Mouse (Mus musculus) liver, adult 2 months (tissue): ENCODE measurements around the gene Utrn. TPM values are rescaled to one million over a fixed set of nuclear protein-coding genes. Genes with fewer than 3 reads are reported as not detected.

ENCODE experiments used
- DNase-seq: peaks from one replicate; pipeline ENCODE4 v3.0.0-alpha.2; 2011; ENCODE audit warnings: low read depth, low spot score; ENCODE audit errors: extremely low read depth
- H3K27ac ChIP-seq: fragments of 200-500 bp; replicated peaks from 2 replicates; pipeline ENCODE4 v1.5.1; 2012; ENCODE audit warnings: low read depth, mild to moderate bottlenecking, control low read depth, inconsistent platforms, low read length; ENCODE audit not compliant: insufficient read depth
- H3K27me3 ChIP-seq: fragments of 200-500 bp; 2 replicates; pipeline ENCODE4 v1.6.1; 2012; ENCODE audit warnings: mild to moderate bottlenecking, moderate library complexity, low read length, inconsistent platforms; ENCODE audit not compliant: control insufficient read depth, insufficient read depth
- H3K36me3 ChIP-seq: fragments of 200-500 bp; 2 replicates; pipeline ENCODE4 v1.6.1; 2012; ENCODE audit warnings: low read length, inconsistent platforms; ENCODE audit not compliant: control insufficient read depth, insufficient read depth
- H3K4me1 ChIP-seq: fragments of 200-500 bp; 2 replicates; pipeline ENCODE4 v1.6.1; 2011; ENCODE audit warnings: low read length; ENCODE audit not compliant: control insufficient read depth, insufficient read depth
- H3K4me3 ChIP-seq: fragments of 200-500 bp; 2 replicates; pipeline ENCODE4 v1.5.1; 2011; ENCODE audit warnings: low read depth, mild to moderate bottlenecking, control low read depth, low read length, moderate library complexity; ENCODE audit not compliant: insufficient read depth
- H3K79me2 ChIP-seq: fragments of 200-500 bp; 2 replicates; pipeline ENCODE4 v1.6.1; 2012; ENCODE audit warnings: inconsistent platforms, mild to moderate bottlenecking, low read length, moderate library complexity; ENCODE audit not compliant: control insufficient read depth, insufficient read depth
- H3K9ac ChIP-seq: fragments of 200-500 bp; 2 replicates; pipeline ENCODE4 v1.6.1; 2012; ENCODE audit warnings: low read depth, mild to moderate bottlenecking, control low read depth, inconsistent platforms, low read length
- CTCF ChIP-seq: fragments of 200-500 bp; IDR thresholded peaks from 2 replicates; pipeline ENCODE4 v1.5.1; 2011; ENCODE audit warnings: low read depth, low read length, control low read depth
- POLR2A ChIP-seq: fragments of 200-500 bp; IDR thresholded peaks from 2 replicates; pipeline ENCODE4 v1.6.1; 2011; ENCODE audit warnings: low read length, control low read depth; ENCODE audit not compliant: insufficient read depth; ENCODE audit errors: extremely low read depth
- WGBS: fragments of 180-500 bp; shearing (Covaris S2); methylation state at CpG from one replicate; pipeline ENCODE4 v1.1.7; 2018; 5-methylcytosine and 5-hydroxymethylcytosine counted together
- polyA plus RNA-seq: library from polyadenylated mRNA; depleted of rRNA; stranded (reverse); fragments of >200 nt; gene quantifications from 2 replicates; pipeline ENCODE4 v1.2.3, GENCODE M21; 2012
- total RNA-seq: library from RNA; depleted of rRNA; stranded (reverse); fragments of >200 nt; gene quantifications from 2 replicates; pipeline ENCODE4 v1.2.3, GENCODE M21; 2014

Gene Utrn
- total and polyA plus RNA-seq, 2 experiments: 5.9 to 25.7 TPM

DNA sequence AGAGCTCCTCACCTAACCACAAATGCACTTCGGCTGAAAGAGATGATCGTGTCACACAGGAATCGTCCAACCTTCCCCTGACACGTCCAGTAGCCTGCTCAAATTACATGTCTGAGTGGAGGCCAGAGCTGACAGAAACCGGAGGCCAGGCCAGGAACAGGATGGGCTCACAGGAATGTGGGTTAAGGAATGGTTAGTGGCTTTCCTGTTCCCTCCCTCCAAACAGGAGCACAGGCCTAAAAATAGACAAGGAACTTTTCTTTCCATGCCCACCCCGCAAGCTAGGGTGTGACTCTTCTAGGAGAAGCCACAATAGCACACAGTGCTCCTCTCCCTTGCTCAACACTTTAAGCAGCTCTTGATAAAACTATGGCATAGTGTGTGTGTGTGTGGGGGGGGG lies 174.4 kb downstream of the Utrn start:
- DNase-seq: no peak
- H3K4me3 ChIP-seq: no peak overlapping the region
- no peak overlapping the region for H3K27ac ChIP-seq
- H3K27me3 ChIP-seq: no peaks in the 10 kb centered on the region
- 77% methylated on average over 6 of the region's 6 CpGs for WGBS
- no peak for TF ChIP-seq CTCF
- TF ChIP-seq POLR2A: no peak
- H3K9ac ChIP-seq: no peak overlapping the region
- no peaks in the 10 kb centered on the region for H3K79me2 ChIP-seq
- H3K4me1 ChIP-seq: no peaks in the 10 kb centered on the region
- H3K36me3 ChIP-seq: peaks cover 16% of the 10 kb centered on the region

DNA sequence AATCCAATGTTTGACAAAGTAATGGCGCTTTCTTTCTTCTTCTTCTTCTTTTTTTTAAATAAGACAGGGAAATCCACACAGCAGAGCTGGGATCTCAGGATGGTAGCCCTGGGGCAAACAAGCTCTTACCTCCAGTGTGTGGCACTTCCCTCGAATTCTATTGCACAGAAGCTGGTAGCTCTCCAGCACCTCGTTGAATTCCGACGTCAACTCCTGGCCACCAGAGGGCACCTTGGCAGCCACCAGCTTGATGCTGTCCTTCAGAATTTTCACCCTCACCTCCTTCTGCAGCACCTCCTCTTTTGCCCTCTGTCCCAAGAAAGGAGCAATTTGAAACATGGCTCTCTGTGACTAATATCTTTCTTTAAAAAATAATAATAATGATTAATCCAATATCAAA lies 178.6 kb downstream of the Utrn start:
- H3K79me2 ChIP-seq: no peaks in the 10 kb centered on the region
- H3K4me3 ChIP-seq: no peak overlapping the region
- peak; percentile 53 for DNase-seq
- H3K9ac ChIP-seq: no peak overlapping the region
- H3K4me1 ChIP-seq: no peaks in the 10 kb centered on the region
- no peak overlapping the region for H3K27ac ChIP-seq
- WGBS: 20% methylated on average over 5 of the region's 5 CpGs
- peaks cover 19% of the 10 kb centered on the region for H3K36me3 ChIP-seq
- TF ChIP-seq POLR2A: no peak
- TF ChIP-seq CTCF: peak; percentile 89
- no peaks in the 10 kb centered on the region for H3K27me3 ChIP-seq

DNA sequence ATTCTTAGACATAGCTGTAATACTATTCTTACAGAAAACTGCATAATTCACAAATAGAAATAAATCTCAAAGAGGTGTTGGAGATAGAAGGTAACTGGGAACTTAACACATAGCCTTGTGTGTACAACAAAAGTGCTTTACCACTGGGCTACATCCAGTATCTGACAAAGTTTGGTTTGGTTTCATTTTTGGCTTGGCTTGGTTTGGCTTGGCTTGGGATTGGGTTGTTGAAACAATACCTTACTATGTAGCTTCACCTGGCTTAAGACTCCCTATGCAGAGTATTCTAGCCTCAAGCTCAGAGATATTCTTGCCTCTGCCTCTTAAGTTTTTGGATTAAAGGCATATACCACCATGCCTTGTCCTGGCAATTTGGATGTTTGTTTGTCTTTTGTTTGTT lies 183.5 kb downstream of the Utrn start:
- Histone ChIP-seq H3K36me3 (peaks cover 39% of the 10 kb centered on the region), H3K27ac (no peak overlapping the region), H3K9ac (no peak overlapping the region), H3K4me3 (no peak overlapping the region), H3K27me3 (no peaks in the 10 kb centered on the region), H3K79me2 (no peaks in the 10 kb centered on the region), H3K4me1 (no peaks in the 10 kb centered on the region)
- TF ChIP-seq POLR2A: no peak
- TF ChIP-seq CTCF: no peak
- no peak for DNase-seq

DNA sequence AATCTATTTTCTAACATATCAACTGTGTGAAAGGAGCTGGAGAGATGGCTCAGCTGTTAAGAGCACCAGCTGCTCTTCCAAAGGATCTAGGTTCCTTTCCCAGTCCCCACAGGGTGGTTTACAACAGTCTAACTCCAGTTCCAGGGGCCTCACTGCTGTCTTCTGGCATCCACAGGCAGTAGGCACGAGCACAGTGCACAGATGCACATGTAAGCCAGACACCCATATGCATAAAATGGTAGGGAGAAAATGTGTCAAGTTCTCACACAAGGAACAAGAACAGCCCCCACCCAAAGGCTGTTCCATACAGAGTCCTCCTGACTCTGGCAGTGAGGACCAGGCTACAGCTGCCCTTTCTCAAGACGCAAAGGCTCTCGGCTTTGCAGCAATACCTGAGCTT lies 185.1 kb downstream of the Utrn start:
- Histone ChIP-seq H3K4me1 (no peaks in the 10 kb centered on the region), H3K36me3 (peaks cover 52% of the 10 kb centered on the region), H3K4me3 (no peak overlapping the region), H3K27ac (no peak overlapping the region), H3K27me3 (no peaks in the 10 kb centered on the region), H3K9ac (no peak overlapping the region), H3K79me2 (no peaks in the 10 kb centered on the region)
- TF ChIP-seq POLR2A: no peak
- no peak for TF ChIP-seq CTCF
- 87% methylated on average over 3 of the region's 3 CpGs for WGBS
- DNase-seq: no peak

DNA sequence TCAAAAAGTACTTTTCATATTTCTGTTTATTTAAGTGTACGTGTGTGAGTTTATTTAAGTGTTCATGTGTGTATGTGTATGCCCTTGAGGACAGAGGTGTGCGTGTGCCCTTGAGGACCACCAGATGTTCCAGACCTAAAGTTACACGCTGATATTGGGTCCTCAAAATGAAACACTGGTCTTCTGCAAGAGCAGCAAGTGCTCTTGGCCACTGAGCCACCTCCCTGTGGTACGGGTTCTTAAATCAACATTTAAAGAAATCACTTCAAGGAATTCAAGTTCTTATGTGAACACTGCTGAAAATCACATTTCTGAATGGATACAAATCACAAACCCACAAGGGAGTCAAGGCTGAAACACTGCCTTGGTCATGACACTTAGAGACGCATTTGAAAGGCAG lies 195.9 kb downstream of the Utrn start:
- no peak for DNase-seq
- 95% methylated on average over 5 of the region's 5 CpGs for WGBS

DNA sequence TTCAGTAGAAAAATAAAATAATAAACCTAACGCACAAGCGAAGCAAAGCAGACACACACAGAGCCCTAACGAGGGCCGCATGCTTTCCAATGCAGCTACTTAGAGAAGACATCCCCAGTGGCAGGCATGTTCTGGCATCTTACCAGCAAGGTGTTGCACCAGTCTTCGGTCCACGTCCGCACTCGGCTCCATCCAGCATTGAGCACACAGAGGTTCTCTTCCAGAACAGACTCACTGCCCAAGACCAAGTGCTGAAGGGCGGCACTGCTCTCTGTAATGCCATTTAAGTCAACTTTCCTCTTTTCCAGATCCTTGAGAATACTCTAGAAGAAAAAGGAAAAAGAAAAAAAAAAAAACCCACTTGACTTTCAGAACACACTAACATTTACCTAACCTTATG lies 197.6 kb downstream of the Utrn start:
- Histone ChIP-seq H3K36me3 (peaks cover 33% of the 10 kb centered on the region), H3K27me3 (no peaks in the 10 kb centered on the region), H3K79me2 (no peaks in the 10 kb centered on the region), H3K27ac (no peak overlapping the region), H3K4me1 (no peaks in the 10 kb centered on the region), H3K4me3 (no peak overlapping the region), H3K9ac (no peak overlapping the region)
- 95% methylated on average over 9 of the region's 9 CpGs for WGBS
- no peak for DNase-seq
- TF ChIP-seq POLR2A: no peak
- TF ChIP-seq CTCF: no peak

More for the DNA sequence above, 195.9 kb downstream of the Utrn start:
- Histone ChIP-seq H3K27ac (no peak overlapping the region), H3K36me3 (peaks cover 27% of the 10 kb centered on the region), H3K27me3 (no peaks in the 10 kb centered on the region), H3K4me3 (no peak overlapping the region), H3K9ac (no peak overlapping the region), H3K4me1 (no peaks in the 10 kb centered on the region), H3K79me2 (no peaks in the 10 kb centered on the region)
- no peak for TF ChIP-seq POLR2A
- TF ChIP-seq CTCF: no peak
